Mouse (Mus musculus): ENCODE measurements around the gene Cdk6.
"Not testable (repeated sequence)": the region's sequence is repeated elsewhere in the genome, so short reads cannot be mapped to it uniquely, and the experiment has no call there.

Cdk6 gene

DNA sequence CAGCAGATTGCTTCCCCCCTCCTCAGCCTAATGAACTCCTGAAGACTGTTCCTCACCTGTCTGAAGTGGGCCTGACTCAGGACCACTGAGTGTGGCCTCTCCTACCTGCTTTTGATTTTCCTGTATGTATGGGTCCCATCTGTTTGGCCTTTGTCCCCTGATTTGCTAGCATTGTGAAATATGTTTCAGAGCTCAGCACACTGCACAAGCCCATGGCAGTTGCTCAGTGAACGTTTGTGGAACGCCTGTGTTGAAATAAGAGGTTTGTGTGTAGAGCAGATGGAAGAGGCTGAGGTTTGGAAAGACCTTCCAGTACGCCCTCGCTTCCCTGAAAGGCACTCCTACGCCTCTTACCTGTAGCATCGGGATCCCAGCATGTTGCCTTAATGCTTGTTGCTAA, 98.1 kb downstream of the Cdk6 start:
- not testable (repeated sequence) for DNase-seq

DNA sequence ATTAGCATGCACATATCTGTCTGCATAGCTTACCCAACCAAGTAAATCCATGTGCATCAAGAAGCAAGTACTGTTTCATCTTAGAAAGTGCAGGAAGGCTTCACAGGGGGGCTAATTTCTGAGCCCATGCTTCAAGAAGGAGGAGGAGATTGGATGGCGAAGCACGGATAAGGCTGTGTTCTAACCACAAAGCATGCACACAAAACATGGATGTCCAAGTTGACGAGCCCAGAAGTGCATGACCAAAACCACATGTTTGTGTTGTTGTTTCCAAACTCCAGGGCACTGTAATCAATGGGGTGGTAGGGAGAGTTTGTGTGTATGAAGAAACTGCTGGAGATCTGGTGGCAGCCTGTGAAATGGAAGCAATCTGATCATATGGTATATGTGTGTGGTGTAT, 101.2 kb downstream of the Cdk6 start:
- not testable (repeated sequence) for DNase-seq

DNA sequence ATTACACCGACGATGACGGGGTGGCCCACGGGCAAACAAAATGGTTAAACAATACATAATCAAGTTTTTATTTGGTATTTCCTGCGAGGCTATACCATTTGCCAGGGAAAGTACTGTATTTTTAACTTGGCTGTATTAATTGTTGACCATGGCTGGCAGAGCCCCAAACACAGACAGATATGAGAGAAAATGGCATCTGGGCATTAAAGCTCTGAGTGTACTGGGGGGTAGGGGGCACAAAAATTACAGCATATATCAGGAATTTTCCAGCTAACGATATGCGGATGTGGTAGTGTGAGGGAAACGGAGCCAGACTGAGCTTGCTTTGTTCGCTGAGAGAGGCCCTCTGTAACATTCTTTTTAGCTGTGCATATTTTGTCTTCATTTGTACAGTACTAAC, 109.9 kb downstream of the Cdk6 start:
- not testable (repeated sequence) for DNase-seq

DNA sequence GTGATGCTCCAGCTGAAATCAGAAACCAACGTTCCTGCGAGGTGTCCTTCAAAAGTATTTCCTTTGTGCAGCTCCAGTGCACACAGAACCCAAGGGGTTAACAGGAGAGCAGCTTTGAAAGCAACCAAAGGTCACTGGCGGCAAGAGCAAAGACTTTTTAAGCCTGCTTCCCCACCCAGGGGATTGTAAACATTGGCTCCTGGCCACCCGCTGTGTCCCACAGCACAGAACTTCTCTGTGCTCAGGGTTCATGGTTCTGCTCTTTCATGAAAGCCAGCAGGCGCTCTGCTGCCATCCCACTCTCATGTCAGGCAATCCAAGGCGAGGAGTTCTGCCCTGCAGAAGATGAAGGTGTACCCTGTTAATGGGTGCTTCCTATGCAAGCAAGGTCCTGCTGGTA, 112.7 kb downstream of the Cdk6 start:
- not testable (repeated sequence) for DNase-seq

GRCm38 (mm10) chr5:3460907-3461306, 119.6 kb downstream of the Cdk6 start:
- no peak for DNase-seq

DNA sequence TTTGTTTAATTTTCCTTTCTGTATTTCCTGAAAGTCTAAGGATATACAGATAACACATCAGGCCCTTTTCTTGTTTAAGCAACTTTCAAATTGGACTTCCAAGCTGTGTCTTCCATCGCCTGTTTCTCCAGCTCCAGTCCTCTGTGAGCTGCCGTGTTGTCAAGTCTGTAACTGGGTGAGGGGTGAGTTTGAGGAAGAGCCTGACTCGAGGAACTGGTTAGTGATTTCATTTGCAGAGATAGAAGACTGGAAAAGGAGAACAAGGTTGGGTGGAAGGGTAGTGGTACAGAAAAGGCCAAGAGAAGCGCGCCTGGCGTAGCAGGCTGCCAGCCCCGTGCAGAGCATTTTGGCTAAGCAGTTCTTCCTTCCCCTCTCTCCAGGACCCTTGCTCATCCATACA, 120.1 kb downstream of the Cdk6 start:
- no peak for DNase-seq

- peak in 1 of 2 experiments; percentile 15 for DNase-seq
Measured at GRCm38 (mm10) chr5:3462897-3463757, 121.8 kb downstream of the Cdk6 start.

GRCm38 (mm10) chr5:3463758-3464157, 122.5 kb downstream of the Cdk6 start:
- no peak for DNase-seq

- DNase-seq = peak in 1 of 2 experiments; percentile 33
Measured at GRCm38 (mm10) chr5:3466069-3466877, 125.0 kb downstream of the Cdk6 start.

DNA sequence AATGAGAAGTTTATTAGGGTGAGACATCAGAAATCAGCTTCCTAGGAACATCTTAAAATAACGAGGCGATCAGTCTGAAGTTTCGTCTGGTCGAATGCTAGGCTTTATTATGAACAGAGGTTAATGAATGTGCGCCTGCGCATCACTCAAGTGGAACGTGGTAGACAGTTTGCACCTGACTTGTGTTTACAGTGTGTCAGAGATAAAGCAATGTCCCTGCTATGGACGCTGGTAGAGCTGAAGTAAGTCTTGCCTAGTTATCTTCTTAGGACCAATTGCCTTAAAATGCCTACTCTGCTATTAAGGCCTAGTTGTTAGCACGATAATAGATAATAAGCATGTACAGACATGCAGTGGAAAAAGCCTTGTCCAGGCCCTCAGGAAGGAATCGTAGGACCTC, 129.6 kb downstream of the Cdk6 start:
- no peak for DNase-seq

DNA sequence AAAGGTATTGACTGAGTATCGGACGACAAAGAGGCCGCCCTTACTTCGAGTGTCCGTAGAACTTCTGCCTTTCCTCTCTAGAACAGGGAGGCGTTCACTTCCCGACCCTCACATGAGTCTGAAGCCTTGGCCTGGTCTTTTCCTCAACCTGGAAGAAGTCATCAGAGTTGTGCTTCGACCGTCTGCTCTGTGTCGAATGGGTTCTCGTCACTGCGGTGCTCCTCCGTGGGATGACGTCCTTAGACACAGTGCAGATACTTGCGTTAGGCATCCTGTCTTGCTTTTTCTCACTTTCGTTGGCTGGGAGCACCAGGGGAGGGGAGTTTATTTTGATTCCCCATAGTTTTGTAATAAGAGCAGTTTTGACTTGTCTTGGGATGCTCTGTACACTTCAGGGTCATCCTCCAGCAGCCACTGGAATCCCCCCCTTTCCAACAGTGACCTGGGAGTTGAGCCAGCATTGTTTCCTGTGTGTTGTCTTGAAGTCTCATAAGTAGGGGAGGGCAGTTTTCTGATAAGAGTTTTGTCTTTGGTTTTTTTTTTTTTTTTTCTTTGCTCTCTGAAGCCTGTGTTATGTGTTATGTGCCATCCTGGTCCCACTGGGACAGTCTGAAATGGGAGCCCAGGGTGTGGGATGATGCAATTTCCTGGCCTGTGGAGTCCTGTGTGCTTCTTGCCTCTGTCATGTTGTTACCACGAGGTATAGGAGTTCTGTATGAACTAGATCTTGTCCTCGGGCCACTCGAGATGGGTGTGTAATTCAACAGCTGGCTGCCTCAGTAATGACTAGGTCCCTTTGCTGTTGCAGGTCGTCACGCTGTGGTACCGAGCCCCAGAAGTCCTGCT, 131.2 kb downstream of the Cdk6 start:
- no peak for DNase-seq

- DNase-seq = no peak
Measured at GRCm38 (mm10) chr5:3477711-3478110, 136.4 kb downstream of the Cdk6 start.

DNA sequence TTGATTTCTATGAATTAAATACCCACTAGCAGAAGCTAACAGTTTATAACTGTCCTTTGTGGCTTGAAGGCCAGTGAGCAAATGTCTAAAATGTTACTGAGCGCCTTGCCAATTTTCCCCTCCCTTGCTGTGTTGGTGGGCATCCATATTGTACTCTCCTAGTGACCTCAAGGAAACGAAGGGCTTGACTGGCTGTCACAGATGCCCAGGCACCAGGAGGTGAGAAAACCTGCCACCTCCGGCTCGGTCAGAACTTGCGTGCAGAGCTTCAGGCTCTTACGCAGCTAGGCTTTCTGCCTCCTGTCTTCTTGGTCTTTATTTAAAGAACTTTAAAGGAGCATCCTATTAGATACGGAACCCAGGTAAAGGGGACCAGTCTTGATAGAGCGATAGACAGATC, 136.9 kb downstream of the Cdk6 start:
- DNase-seq = no peak

GRCm38 (mm10) chr5:3479016-3479795, 137.9 kb downstream of the Cdk6 start:
- no peak for DNase-seq

DNA sequence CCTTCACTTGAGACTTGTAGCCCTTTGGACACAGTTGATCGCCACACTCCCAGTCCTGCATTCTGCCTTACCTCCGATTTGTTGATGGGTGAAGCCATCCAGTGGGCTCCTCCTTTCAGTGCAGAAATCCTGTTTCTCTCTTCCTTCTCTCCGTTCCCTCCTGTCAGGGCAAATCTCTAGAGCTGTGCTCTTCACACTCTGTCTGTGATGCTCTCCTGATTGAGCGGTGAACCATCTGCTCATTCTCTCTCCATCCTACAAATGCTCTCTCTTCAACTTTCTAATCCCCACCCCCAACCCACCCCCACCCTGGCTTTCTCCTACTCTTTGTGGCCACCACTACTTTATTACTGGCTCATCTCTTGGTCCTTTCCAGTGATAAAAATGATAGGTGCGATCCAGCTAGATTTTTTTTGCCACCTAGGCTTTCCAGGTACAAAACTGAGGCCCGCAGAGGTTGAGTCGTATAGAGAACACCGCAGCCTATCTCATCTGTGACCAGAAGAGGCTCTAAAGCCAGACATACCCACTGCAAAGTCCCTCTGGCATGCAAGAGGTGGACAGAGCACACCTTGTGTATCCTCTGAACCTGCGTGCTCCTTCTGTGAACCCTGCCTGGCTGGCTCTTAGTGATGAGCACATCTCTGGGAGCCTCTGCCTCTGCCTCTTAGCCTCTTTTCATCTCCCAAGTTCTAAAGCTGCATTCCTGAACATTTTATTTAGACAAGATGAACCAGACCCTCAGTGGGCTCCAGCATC, 139.5 kb downstream of the Cdk6 start:
- no peak for DNase-seq

GRCm38 (mm10) chr5:3482474-3482873, 141.2 kb downstream of the Cdk6 start:
- no peak for DNase-seq

DNA sequence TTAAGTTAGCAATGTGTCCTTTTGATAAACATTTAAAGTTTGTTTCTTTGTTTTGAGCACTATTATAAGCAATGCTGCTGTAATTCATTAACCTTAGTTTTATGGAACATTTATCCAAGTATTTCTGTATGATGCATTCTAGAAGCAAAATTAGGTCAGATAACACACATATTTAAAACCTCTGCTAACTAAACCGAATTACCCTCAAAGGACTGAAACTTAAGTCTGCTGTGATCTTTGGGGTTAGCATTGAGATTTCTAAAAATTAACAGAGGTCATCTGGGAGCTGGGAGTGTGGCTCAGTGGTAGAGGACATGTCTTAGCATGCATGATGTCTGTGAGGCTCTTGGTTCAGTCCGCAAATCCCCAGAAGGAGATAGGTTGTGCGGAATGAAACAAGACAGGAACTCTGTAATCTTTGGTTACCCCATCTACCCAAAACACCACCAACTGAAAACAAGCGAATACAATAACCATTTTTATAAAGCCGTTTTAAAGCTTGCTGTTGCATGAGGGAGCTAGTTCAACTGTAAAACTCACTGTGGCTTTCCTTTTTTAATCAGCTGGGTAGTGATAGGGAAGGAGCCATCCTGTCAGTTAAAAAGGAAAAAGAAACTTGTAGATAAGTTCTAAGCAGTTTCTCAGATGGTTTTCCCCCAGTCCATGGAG, 141.9 kb downstream of the Cdk6 start:
- no peak for DNase-seq

GRCm38 (mm10) chr5:3486579-3487282, 145.4 kb downstream of the Cdk6 start:
- DNase-seq = no peak

- DNase-seq = no peak
Measured at GRCm38 (mm10) chr5:3488146-3488774, 147.0 kb downstream of the Cdk6 start.

DNA sequence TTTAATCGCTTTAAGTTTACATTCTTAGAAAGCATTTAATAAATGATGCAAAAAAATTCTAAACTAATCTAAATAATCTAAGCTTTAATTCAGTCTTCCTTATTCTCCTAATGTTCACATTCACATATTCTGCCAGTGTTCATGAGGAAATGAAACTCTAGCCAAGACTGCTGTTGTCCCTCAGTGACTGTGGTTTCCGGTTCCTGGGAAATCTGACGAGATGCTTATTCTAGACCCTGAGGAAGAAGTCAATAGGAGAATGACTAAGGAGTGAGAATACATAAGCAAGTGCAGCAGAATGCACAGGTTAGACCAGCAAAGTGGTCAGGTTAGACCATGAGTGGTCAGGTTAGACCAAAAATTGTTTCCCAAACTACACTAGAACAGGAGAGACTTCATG, 149.1 kb downstream of the Cdk6 start:
- peak in 1 of 2 experiments; percentile 35 for DNase-seq

Data from lung, adult 18-20 months (tissue).